Mouse (Mus musculus): Measurements from ENCODE around the gene Ttc25. TPM values are rescaled to one million over a fixed set of nuclear protein-coding genes. Genes with fewer than 3 reads are reported as not detected.
"Not testable (repeated sequence)": the region's sequence is repeated elsewhere in the genome, so short reads cannot be mapped to it uniquely, and the experiment has no call there.

Gene Ttc25
- polyA plus RNA-seq, 1 experiment, result 1.7 TPM

- DNase-seq (ENCODE audit: low read depth), result peak; percentile 77
Observed at GRCm38 (mm10) chr11:100528375-100529165, 16.8 kb upstream of the Ttc25 start.

- no peak for DNase-seq (ENCODE audit: low read depth)
Observed at GRCm38 (mm10) chr11:100533871-100534270, 11.5 kb upstream of the Ttc25 start.

- DNase-seq (ENCODE audit: low read depth), result not testable (repeated sequence)
Observed at GRCm38 (mm10) chr11:100534411-100534810, 11.0 kb upstream of the Ttc25 start.

- not testable (repeated sequence) for DNase-seq (ENCODE audit: low read depth)
Observed at GRCm38 (mm10) chr11:100534821-100535220, 10.6 kb upstream of the Ttc25 start.

- no peak for DNase-seq (ENCODE audit: low read depth)
Observed at GRCm38 (mm10) chr11:100535996-100536395, 9.4 kb upstream of the Ttc25 start.

- no peak for DNase-seq (ENCODE audit: low read depth)
Observed at GRCm38 (mm10) chr11:100536466-100536865, 8.9 kb upstream of the Ttc25 start.

GRCm38 (mm10) chr11:100540966-100541365 is 4.4 kb upstream of the Ttc25 start:
- no peak for DNase-seq (ENCODE audit: low read depth)

GRCm38 (mm10) chr11:100541577-100541976 is 3.8 kb upstream of the Ttc25 start:
- DNase-seq (ENCODE audit: low read depth), result no peak

- DNase-seq (ENCODE audit: low read depth), result no peak
Observed at GRCm38 (mm10) chr11:100545746-100546085, 309 bp downstream of the Ttc25 start.

- no peak for DNase-seq (ENCODE audit: low read depth)
Observed at GRCm38 (mm10) chr11:100546955-100547354, 1.5 kb downstream of the Ttc25 start.

GRCm38 (mm10) chr11:100548141-100548540 is 2.7 kb downstream of the Ttc25 start:
- DNase-seq (ENCODE audit: low read depth), result no peak

GRCm38 (mm10) chr11:100549466-100549865 is 4.1 kb downstream of the Ttc25 start:
- no peak for DNase-seq (ENCODE audit: low read depth)

GRCm38 (mm10) chr11:100550101-100550500 is 4.7 kb downstream of the Ttc25 start:
- DNase-seq (ENCODE audit: low read depth), result no peak

GRCm38 (mm10) chr11:100552842-100553241 is 7.4 kb downstream of the Ttc25 start:
- DNase-seq (ENCODE audit: low read depth), result no peak

GRCm38 (mm10) chr11:100555583-100555982 is 10.2 kb downstream of the Ttc25 start:
- no peak for DNase-seq (ENCODE audit: low read depth)

- no peak for DNase-seq (ENCODE audit: low read depth)
Observed at GRCm38 (mm10) chr11:100557563-100557962, 12.2 kb downstream of the Ttc25 start.

- DNase-seq (ENCODE audit: low read depth), result no peak
Observed at GRCm38 (mm10) chr11:100559476-100559875, 14.1 kb downstream of the Ttc25 start.

GRCm38 (mm10) chr11:100561748-100562147 is 16.3 kb downstream of the Ttc25 start:
- no peak for DNase-seq (ENCODE audit: low read depth)

GRCm38 (mm10) chr11:100564297-100564696 is 18.9 kb downstream of the Ttc25 start:
- DNase-seq (ENCODE audit: low read depth), result no peak

GRCm38 (mm10) chr11:100564703-100565102 is 19.3 kb downstream of the Ttc25 start:
- DNase-seq (ENCODE audit: low read depth), result no peak

GRCm38 (mm10) chr11:100567229-100567628 is 21.8 kb downstream of the Ttc25 start:
- no peak for DNase-seq (ENCODE audit: low read depth)

- no peak for DNase-seq (ENCODE audit: low read depth)
Observed at GRCm38 (mm10) chr11:100567815-100568245, 22.4 kb downstream of the Ttc25 start.

GRCm38 (mm10) chr11:100568692-100569091 is 23.3 kb downstream of the Ttc25 start:
- no peak for DNase-seq (ENCODE audit: low read depth)

- no peak for DNase-seq (ENCODE audit: low read depth)
Observed at GRCm38 (mm10) chr11:100569789-100570188, 24.4 kb downstream of the Ttc25 start.
